Mouse (Mus musculus) right cerebral cortex, postnatal 10 days (tissue): ENCODE results near the gene Zfp937.
"Not testable (repeated sequence)": the region's sequence is repeated elsewhere in the genome, so short reads cannot be mapped to it uniquely, and the experiment has no call there.

Experiments used
- DNase-seq, 2 experiments: peaks; one replicate each; pipeline ENCODE4 v3.0.0; 2021; ENCODE audit warnings: low spot score in 2 of 2

Gene Zfp937

GRCm38 (mm10) chr2:150217600-150218362 is at the start of gene Zfp937:
Gene Zfp937 (plus strand): TSS chr2:150218073.
- DNase-seq: peak; percentile 88 to 94

GRCm38 (mm10) chr2:150173833-150174232 is 44.0 kb upstream of the Zfp937 start:
- DNase-seq: no peak

GRCm38 (mm10) chr2:150179579-150179978 is 38.3 kb upstream of the Zfp937 start, which contains the start of gene Gm10770:
Gene Gm10770 (minus strand): TSS chr2:150179679.
- DNase-seq: not testable (repeated sequence)

GRCm38 (mm10) chr2:150181046-150181445 is 36.8 kb upstream of the Zfp937 start:
- DNase-seq: not testable (repeated sequence)

- DNase-seq: not testable (repeated sequence)
Observed at GRCm38 (mm10) chr2:150181570-150181999, 36.3 kb upstream of the Zfp937 start, which contains the start of gene Gm14139. Gene Gm14139 (plus strand): TSS chr2:150181755.

GRCm38 (mm10) chr2:150218363-150218725 is 471 bp downstream of the Zfp937 start:
- DNase-seq: not testable (repeated sequence)

GRCm38 (mm10) chr2:150223263-150223662 is 5.4 kb downstream of the Zfp937 start:
- not testable (repeated sequence) for DNase-seq

GRCm38 (mm10) chr2:150243211-150243610 is 25.3 kb downstream of the Zfp937 start:
- DNase-seq: no peak

- not testable (repeated sequence) for DNase-seq
Observed at GRCm38 (mm10) chr2:150255491-150255890, 37.6 kb downstream of the Zfp937 start, which contains the start of gene Gm21994. Gene Gm21994 (minus strand): TSS chr2:150255591.

GRCm38 (mm10) chr2:150256861-150257260 is 39.0 kb downstream of the Zfp937 start:
- not testable (repeated sequence) for DNase-seq

GRCm38 (mm10) chr2:150257291-150257690 is 39.4 kb downstream of the Zfp937 start, which contains the start of gene Gm14124:
Gene Gm14124 (plus strand): TSS chr2:150257517.
- not testable (repeated sequence) for DNase-seq
